Mouse (Mus musculus): ENCODE results near the gene Dnajc8. TPM values are rescaled to one million over a fixed set of nuclear protein-coding genes. Genes with fewer than 3 reads are reported as not detected.

Gene Dnajc8
- total RNA-seq (2023): 99.7 TPM

GRCm38 (mm10) chr4:132535406-132536121 lies at the start of gene Dnajc8:
TSS of gene Dnajc8 (plus strand) at chr4:132535550.

GRCm38 (mm10) chr4:132510352-132510798 lies 25.0 kb upstream of the Dnajc8 start, which contains the start of gene Sesn2:
TSS of gene Sesn2 (minus strand) at chr4:132510501.

GRCm38 (mm10) chr4:132532981-132533916 lies 2.1 kb upstream of the Dnajc8 start, which contains the start of gene Atpif1:
TSS of gene Atpif1 (minus strand) at chr4:132533659.

DNA sequence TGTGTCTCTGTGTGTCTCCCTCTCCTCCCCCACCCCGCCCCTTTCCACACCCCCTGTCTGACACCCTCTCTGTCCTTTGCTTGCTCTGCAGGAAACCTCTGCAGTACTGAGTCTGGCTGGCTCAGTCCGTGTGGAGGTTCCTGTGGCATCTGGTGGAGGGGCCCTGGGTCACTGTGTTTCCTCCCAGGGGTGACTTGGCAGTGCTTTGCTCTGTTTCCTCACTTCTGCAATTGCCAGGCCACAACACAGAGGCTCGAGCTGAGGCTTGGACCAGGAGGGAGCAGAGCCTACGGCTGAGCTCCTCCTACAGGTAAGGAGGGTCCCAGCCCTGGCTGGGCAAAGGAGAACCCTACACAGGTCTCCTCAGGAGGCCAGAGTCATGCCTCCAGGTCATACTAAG lies 28.6 kb downstream of the Dnajc8 start, which contains the start of gene Ptafr:
Ptafr (plus strand) TSS at position 103 of the 400 bp plus-strand sequence.

Other genes starting within 250 kb of the Dnajc8 start
- not detected for gene Rab42, start 232.2 kb upstream of the Dnajc8 start, total RNA-seq (2023)
- gene Trnau1ap, start 206.0 kb upstream of the Dnajc8 start, total RNA-seq (2023): 28.6 TPM
- 18.3 TPM for gene Rcc1, start 181.9 kb upstream of the Dnajc8 start, total RNA-seq (2023)
- gene Phactr4, start 113.1 kb upstream of the Dnajc8 start, total RNA-seq (2023): 17.1 TPM
- 11.1 TPM for gene Med18, start 71.6 kb upstream of the Dnajc8 start, total RNA-seq (2023)
- gene Sesn2, start 25.0 kb upstream of the Dnajc8 start, total RNA-seq (2023): 7.5 TPM
- gene Atpif1, start 1.9 kb upstream of the Dnajc8 start, total RNA-seq (2023): 53.3 TPM
- gene Ptafr, start 28.5 kb downstream of the Dnajc8 start, total RNA-seq (2023): 0.55 TPM
- gene Eya3, start 103.4 kb downstream of the Dnajc8 start, total RNA-seq (2023): 39.3 TPM
- gene Xkr8, start 197.0 kb downstream of the Dnajc8 start, total RNA-seq (2023): 2.5 TPM
- not detected for gene Smpdl3b, start 221.7 kb downstream of the Dnajc8 start, total RNA-seq (2023)
- 48.1 TPM for gene Rpa2, start 232.8 kb downstream of the Dnajc8 start, total RNA-seq (2023)